Mouse (Mus musculus) left cerebral cortex, postnatal 14 days (tissue): ENCODE data around the gene Cdk13. TPM values are rescaled to one million over a fixed set of nuclear protein-coding genes. Genes with fewer than 3 reads are reported as not detected.

ENCODE experiments used
- DNase-seq, 2 experiments: peaks; one replicate each; pipeline ENCODE4 v3.0.0; 2021 to 2022; ENCODE audit warnings: low spot score in 2 of 2, mixed read lengths in 1 of 2
- intact Hi-C: fragments of 180-260 bp; cut with DNase I; formaldehyde crosslinking; loops from one replicate; pipeline ENCODE4 v1.15.1; 2025
- total RNA-seq, 2 experiments: library from RNA; stranded (reverse); gene quantifications; 2 replicates each; pipeline ENCODE4 v1.2.3; 2021

Cdk13 gene
- total RNA-seq, 2 experiments from 2014 or later: 49.5 to 51.1 TPM

DNA sequence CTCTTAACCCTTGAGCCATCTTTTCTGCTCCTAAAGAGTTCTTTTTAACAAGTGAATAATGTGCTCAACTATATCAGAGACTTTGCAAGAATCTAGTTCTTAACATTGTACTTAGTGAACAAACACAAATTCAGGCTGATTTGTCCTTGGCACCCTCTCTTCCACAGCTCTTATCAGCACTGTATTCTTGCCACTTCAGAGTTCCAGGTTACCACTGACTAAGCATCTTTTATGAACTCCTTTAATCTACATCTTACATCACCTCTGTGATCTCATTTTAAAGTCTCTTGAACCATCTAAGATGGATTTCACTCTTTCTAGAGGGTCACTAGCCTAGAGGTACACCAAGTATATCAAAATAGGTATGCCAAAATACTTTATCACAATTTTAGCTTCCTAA, 29.5 kb downstream of the Cdk13 start:
- no peak for DNase-seq
- intact Hi-C loops: no loop called here

GRCm38 (mm10) chr13:17773112-17773511, 31.8 kb downstream of the Cdk13 start:
- intact Hi-C loops: no loop called here
- no peak for DNase-seq

DNA sequence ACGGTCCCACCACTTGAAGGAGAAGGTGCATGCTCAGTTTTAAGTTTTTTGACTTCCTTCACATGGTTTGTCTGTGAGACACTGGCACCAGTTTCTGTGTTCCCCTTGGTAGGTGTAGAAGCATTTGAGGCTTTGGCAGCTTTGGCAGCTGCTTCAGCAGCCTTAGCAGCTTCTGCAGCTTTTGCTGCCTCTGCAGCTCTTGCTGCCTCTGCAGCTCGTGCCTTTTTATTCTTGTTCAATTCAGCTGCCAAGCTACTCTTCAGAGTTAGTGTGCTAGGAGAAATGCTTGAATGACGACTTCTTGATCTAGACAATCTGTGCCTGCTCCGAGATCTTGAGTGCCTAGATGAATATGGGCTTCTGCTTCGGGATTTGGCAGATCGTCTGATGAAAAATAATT, 32.3 kb downstream of the Cdk13 start:
- intact Hi-C loops: no loop called here
- DNase-seq: peak; percentile 40 to 50

DNA sequence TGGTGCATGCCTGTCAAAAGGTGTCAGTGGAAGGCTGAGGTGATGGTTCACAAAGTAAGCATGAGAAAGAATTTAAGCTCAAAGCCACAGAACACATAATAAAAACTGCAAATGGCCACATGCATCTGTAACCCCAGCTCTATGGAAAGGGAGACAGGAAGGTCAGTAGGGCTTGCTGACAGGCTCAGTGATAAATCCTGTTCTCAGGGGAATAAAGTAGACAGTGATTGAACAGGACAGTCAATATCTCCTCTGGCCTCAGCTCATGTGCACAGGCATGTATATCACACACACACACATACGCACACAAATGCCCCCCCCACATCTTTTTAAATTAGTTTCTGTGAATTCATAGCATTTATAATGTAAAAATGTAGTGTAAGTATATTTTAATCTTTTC, 42.5 kb downstream of the Cdk13 start:
- intact Hi-C loops: no loop called here
- no peak for DNase-seq

DNA sequence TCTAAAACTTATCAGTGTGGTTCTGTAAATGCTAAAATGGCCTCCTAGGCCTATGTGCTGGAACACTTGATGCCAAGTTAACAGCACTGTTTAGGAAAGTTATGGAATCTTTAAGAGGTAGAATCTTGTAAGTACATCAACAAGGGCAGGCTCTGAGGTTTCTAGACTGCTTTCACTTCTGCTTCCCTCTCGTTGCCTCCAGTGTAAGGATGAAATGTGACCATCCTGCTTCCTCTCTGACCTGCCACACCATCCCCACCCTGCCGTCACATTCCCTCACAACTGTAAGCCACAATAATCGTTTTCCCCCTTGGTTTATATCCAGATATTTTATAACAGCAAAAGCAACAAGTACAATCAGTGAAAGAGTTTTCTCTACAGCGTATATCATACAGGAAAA, 49.9 kb downstream of the Cdk13 start:
- no peak for DNase-seq
- intact Hi-C loops: no loop called here

DNA sequence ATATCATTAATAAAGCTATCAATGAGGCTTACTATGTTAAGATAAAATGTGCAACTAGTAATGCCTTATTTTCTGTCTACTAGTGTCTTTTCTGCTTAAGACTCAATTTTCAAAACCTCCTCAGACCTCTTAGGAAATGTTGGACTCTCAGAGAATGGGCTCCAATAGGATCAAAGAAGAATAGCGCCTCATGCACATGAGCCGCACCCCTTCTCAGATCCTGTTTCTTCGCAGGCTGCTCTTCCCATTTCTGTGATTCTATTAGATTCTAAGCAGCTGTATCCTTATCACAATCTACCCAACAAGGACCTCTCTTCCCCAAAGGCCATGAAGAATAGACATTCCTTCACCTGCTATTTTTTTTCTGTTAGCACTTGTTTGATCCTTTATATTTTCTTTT, 76.1 kb downstream of the Cdk13 start:
- DNase-seq: no peak
- intact Hi-C loops: no loop called here

DNA sequence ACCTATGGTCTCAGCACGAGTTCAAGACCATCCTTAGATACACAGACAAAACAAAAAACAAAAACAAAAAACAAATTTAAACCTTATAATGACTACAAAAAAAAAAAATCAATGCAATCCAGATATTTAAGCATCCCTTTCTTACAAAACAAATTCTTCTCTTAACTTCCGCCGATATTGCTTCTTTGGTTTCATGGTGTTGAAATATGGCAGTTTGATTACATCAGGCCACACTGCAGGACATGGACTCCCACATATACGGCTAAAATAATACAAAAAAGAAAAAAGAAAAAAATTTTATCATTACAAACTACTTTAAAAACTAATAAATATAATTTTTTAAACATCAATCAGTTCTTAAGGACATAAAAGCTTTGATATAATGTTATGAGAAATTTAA, 77.0 kb downstream of the Cdk13 start:
- DNase-seq: no peak
- intact Hi-C loops: no loop called here

- intact Hi-C loops: no loop called here
- no peak for DNase-seq
Measured at GRCm38 (mm10) chr13:17717357-17717756, 87.5 kb downstream of the Cdk13 start.

- DNase-seq: no peak
- intact Hi-C loops: no loop called here
Measured at GRCm38 (mm10) chr13:17708784-17709311, 96.0 kb downstream of the Cdk13 start.

GRCm38 (mm10) chr13:17705188-17705826, 99.6 kb downstream of the Cdk13 start:
- peak; percentile 29 to 41 for DNase-seq
- intact Hi-C loops: no loop called here

GRCm38 (mm10) chr13:17702311-17702710, 102.6 kb downstream of the Cdk13 start:
- intact Hi-C loops: no loop called here
- DNase-seq: no peak

- intact Hi-C loops: no loop called here
Measured at GRCm38 (mm10) chr13:17701322-17701721, 103.6 kb downstream of the Cdk13 start.

GRCm38 (mm10) chr13:17700090-17700715, 104.7 kb downstream of the Cdk13 start:
- intact Hi-C loops: no loop called here
- DNase-seq: no peak

More at GRCm38 (mm10) chr13:17701322-17701721, 103.6 kb downstream of the Cdk13 start:
- no peak for DNase-seq

GRCm38 (mm10) chr13:17695898-17696580, 108.9 kb downstream of the Cdk13 start:
- intact Hi-C loops: no loop called here
- peak in 1 of 2 experiments; percentile 15 for DNase-seq

DNA sequence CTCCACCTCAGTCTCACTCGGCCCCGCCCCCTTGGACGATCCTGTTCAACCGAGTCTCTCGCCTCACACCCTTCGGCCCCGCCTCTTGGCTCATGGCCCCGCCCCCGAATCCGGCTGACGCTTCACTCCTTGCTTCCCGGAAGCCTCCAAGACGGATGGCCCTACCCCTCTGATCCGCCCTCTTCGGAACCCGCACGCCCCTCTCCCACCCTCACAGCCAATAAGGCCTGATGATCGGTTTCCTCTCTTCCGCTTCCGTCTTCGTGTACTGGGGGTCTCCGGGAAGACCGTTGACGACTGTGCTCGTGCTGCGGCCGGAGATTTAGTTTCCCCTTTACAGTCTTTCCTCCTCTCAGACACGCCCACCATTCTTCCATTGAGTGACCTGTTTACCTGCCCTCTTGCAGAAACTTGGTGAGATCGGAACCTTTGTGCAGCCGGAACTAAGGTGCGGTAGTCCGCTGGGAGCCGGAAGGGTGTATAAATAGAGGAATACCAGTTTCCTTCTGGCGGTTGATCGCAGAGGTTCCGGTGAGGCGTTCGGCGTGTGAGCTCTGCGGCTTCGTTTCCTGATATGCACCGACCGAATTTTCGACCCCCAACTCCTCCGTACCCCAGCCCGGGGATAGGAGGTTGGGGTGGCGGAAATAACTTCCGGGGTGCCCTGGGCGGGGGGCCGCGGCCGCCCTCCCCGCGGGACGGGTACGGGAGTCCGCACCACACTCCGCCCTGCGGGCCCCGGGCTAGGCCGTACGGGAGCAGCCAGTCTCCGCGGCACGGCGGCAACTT, 109.8 kb downstream of the Cdk13 start, which contains the start of the genes Mplkip and Sugct:
Mplkip (plus strand) TSS at position 282 of the 789 bp plus-strand sequence.
Sugct (minus strand) TSS at position 643 of the 789 bp plus-strand sequence.
- intact Hi-C loops: no loop called here
- DNase-seq: peak; percentile 98 to 99

DNA sequence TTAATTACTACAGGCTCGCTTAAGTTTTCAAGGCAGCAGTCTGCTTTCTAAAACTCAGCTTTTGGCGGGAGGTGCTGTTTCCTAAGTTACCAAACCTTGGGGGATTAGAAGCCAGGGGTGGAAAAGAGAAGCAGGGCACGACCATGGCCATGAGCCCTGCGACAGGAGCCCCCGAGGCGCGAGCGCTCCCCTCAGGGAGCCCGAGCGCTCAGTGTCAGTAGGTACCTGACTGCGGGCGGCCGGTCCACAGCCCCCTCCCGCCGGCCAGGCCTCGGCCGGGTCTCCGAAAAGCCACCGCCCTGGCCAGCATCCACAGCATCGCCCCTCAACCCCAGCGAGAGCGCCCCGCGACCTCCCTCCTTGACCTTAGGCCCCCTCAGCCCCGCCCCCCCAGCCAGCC, 110.5 kb downstream of the Cdk13 start:
- intact Hi-C loops: no loop called here

GRCm38 (mm10) chr13:17693816-17694215, 111.1 kb downstream of the Cdk13 start:
- peak in 1 of 2 experiments; percentile 14 for DNase-seq
- intact Hi-C loops: no loop called here

More for the DNA sequence above, 110.5 kb downstream of the Cdk13 start:
- no peak for DNase-seq

GRCm38 (mm10) chr13:17691436-17691835, 113.5 kb downstream of the Cdk13 start:
- intact Hi-C loops: no loop called here
- no peak for DNase-seq

- intact Hi-C loops: no loop called here
Measured at GRCm38 (mm10) chr13:17690686-17691085, 114.2 kb downstream of the Cdk13 start.

DNA sequence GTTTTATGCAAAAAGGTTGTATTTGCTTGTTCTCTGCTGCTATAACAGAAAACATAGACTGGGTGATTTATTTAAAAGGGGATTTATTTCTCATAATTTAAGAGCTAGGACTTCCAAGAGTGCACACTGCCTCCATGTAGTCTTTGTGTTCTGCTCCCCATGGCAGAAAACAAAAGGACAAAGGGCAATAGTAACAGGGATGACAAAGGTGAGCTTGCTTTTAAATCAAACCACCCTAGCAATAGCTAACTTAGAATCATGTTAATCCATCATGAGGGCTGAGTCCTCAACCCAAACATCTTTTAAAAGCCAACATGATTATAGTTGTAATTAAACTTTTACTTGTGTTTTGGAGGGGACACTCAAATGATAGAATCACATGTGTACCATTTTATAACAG, 115.4 kb downstream of the Cdk13 start:
- intact Hi-C loops: no loop called here
- no peak for DNase-seq

More at GRCm38 (mm10) chr13:17690686-17691085, 114.2 kb downstream of the Cdk13 start:
- DNase-seq: no peak
